8 mouse cellular contexts compared by ENCODE assay signal in the genomic region with DNA sequence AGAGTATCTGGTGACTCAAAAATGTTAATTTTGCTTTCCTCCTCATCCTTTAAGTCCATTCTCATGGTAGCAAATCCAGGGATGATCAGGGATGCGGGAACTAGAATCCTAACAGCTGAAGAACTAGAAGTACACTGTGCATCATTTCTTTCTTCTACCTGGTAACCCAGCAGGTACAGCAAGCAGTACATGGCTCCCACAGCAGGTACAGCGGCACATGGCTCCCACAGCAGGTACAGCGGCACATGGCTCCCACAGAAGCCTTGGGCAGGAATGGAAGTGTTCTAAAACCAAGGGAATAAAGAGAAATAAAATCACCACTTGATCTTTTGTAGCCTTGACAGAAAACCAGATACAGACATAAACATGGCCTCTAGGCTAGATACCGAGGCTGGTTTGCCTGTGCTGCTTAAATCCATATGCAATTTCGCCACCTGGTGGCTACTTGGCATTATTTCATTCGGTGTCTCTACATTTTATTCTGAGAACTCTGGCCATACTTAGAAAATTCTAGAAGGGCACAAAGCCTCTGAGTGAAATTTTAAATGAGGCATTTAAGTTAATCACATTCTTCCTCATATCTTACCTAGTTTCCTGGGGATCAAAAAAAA. TPM values are rescaled to one million over a fixed set of nuclear protein-coding genes. Genes with fewer than 3 reads are reported as not detected.
A peak's percentile ranks its signal among the peaks of the same experiment; 100 is the strongest.
DNase-seq lines count a peak whose midpoint lies in the region; ATAC-seq and TF ChIP-seq lines count a peak whose summit lies in the region.

No protein-coding gene starts in this region.

- 54% methylated on average over 6 of the region's 6 CpGs for WGBS in liver, embryonic 11.5 days
- WGBS in lung, embryonic 14.5 days, result 50% methylated on average over 6 of the region's 6 CpGs

- H3K4me2 ChIP-seq in liver, embryonic 11.5 days, result no peak overlapping the region
- no peak overlapping the region for H3K4me2 ChIP-seq in lung, embryonic 14.5 days

- peak; percentile 52; the same call in 1 of the 2 replicates for TF ChIP-seq CTCF in cortical plate, adult 2 months (IDR thresholded peaks at IDR 0.05; ENCODE audit: extremely low read depth, insufficient read depth, low read length)
- TF ChIP-seq CTCF in lung, embryonic 14.5 days (IDR thresholded peaks at IDR 0.05; ENCODE audit: low read depth), result peak; percentile 67

- H3K4me1 ChIP-seq in liver, embryonic 11.5 days (replicated peaks; ENCODE audit: control insufficient read depth, insufficient read depth, low read length), result no peaks in the 10 kb centered on the region
- no peaks in the 10 kb centered on the region for H3K4me1 ChIP-seq in cortical plate, adult 2 months (ENCODE audit: control insufficient read depth, insufficient read depth, low read length)
- H3K4me1 ChIP-seq in lung, embryonic 14.5 days (ENCODE audit: insufficient read depth), result no peaks in the 10 kb centered on the region

- intact Hi-C loops in gastrocnemius, postnatal 36 days (cut with DNase I), result no loop called here

- H3K27me3 ChIP-seq in liver, embryonic 11.5 days (replicated peaks; ENCODE audit: control insufficient read depth, insufficient read depth, low read length), result no peaks in the 10 kb centered on the region
- no peaks in the 10 kb centered on the region for H3K27me3 ChIP-seq in lung, embryonic 14.5 days (ENCODE audit: insufficient read depth, low read length)

- H3K9ac ChIP-seq in liver, embryonic 11.5 days (ENCODE audit: low read depth, low read length), result no peak overlapping the region
- no peak overlapping the region for H3K9ac ChIP-seq in lung, embryonic 14.5 days

- H3K36me3 ChIP-seq in liver, embryonic 11.5 days (ENCODE audit: control insufficient read depth, insufficient read depth, low read length), result no peaks in the 10 kb centered on the region; the same call in 1 of the 2 replicates
- 0 out of 2 replicates have a peak, but pooled peaks cover 8% of the 10 kb centered on the region for H3K36me3 ChIP-seq in lung, embryonic 14.5 days (ENCODE audit: insufficient read depth)

- no peaks in the 10 kb centered on the region for H3K9me3 ChIP-seq in liver, embryonic 11.5 days (ENCODE audit: control insufficient read depth, low read length)
- no peaks in the 10 kb centered on the region for H3K9me3 ChIP-seq in lung, embryonic 14.5 days (ENCODE audit: low read depth, low read length)

- DNase-seq in liver, result peak; percentile 37
- no peak for DNase-seq in liver, embryonic 11.5 days (ENCODE audit: low spot score)
- peak; percentile 79 for DNase-seq in induced T-regulatory cell, adult 2 months (ENCODE audit: low read depth)
- DNase-seq in lung, embryonic 14.5 days, result peak; percentile 83
- peak; percentile 52 for DNase-seq in retina, adult 2 months (ENCODE audit: low read depth, low spot score)
- DNase-seq in gastrocnemius, postnatal 36 days, result no peak

- no peak overlapping the region for H3K4me3 ChIP-seq in liver, embryonic 11.5 days (ENCODE audit: low read depth, low read length)
- H3K4me3 ChIP-seq in cortical plate, adult 2 months (ENCODE audit: insufficient read depth, low read length), result no peak overlapping the region
- H3K4me3 ChIP-seq in lung, embryonic 14.5 days (ENCODE audit: low read depth, low read length), result no peak overlapping the region

- no peak overlapping the region for H3K27ac ChIP-seq in liver, embryonic 11.5 days (ENCODE audit: low read depth, low read length)
- H3K27ac ChIP-seq in cortical plate, adult 2 months (ENCODE audit: insufficient read depth, low read length), result no peak overlapping the region
- H3K27ac ChIP-seq in lung, embryonic 14.5 days (ENCODE audit: low read depth), result no peak overlapping the region

- no peak for TF ChIP-seq POLR2A in cortical plate, adult 2 months (IDR thresholded peaks at IDR 0.05; ENCODE audit: extremely low read depth, insufficient read depth, low read length)

- no peak for ATAC-seq in liver, embryonic 11.5 days (replicated peaks; ENCODE audit: low FRiP score)
- ATAC-seq in activated CD4-positive, CD25-positive, alpha-beta regulatory T cell, adult 4 months, result peak; percentile 86
- ATAC-seq in lung, embryonic 14.5 days (ENCODE audit: insufficient read depth), result peak; percentile 65; the same call in 1 of the 2 replicates

RNA-seq across cellular contexts. Expression of a gene that starts 22.2 kb away (rescaled TPM):
- polyA plus RNA-seq in liver, embryonic 11.5 days (2014; fragmentation: Nextera tagmentation; extraction: Ambion mirVana), result 2.6 and 3.0 TPM in 2 replicates
- polyA plus RNA-seq in activated CD4-positive, CD25-positive, alpha-beta regulatory T cell, adult 4 months (2017; shearing (Covaris generic)), result 10 to 100 TPM; 37.8 to 42.4 TPM
- polyA plus RNA-seq in cortical plate, adult 2 months (2012; rRNA removed), result 239 and 250 TPM in 2 replicates
- 13.4 and 15.6 TPM in 2 replicates for polyA plus RNA-seq in lung, embryonic 14.5 days (2014; fragmentation: Nextera tagmentation; extraction: Ambion mirVana)
- not detected for total RNA-seq in gastrocnemius, postnatal 36 days (2021)

RNA-seq across cellular contexts. Expression of a gene that starts 22.9 kb away (rescaled TPM):
- polyA plus RNA-seq in liver, embryonic 11.5 days (2014; fragmentation: Nextera tagmentation; extraction: Ambion mirVana), result 3.7 and 5.0 TPM in 2 replicates
- 1 to 10 TPM; 6.2 to 9.6 TPM for polyA plus RNA-seq in activated CD4-positive, CD25-positive, alpha-beta regulatory T cell, adult 4 months (2017; shearing (Covaris generic))
- polyA plus RNA-seq in cortical plate, adult 2 months (2012; rRNA removed), result 20.7 and 21.0 TPM in 2 replicates
- polyA plus RNA-seq in lung, embryonic 14.5 days (2014; fragmentation: Nextera tagmentation; extraction: Ambion mirVana), result 11.1 and 11.4 TPM in 2 replicates
- 1 to 10 TPM; 1.6 to 2.6 TPM for total RNA-seq in gastrocnemius, postnatal 36 days (2021)

RNA-seq across cellular contexts. Expression of a gene that starts 34.2 kb away (rescaled TPM):
- 4.2 and 4.9 TPM in 2 replicates for polyA plus RNA-seq in liver, embryonic 11.5 days (2014; fragmentation: Nextera tagmentation; extraction: Ambion mirVana)
- polyA plus RNA-seq in activated CD4-positive, CD25-positive, alpha-beta regulatory T cell, adult 4 months (2017; shearing (Covaris generic)), result 1 to 10 TPM; 3.3 to 4.4 TPM
- 3.0 and 3.1 TPM in 2 replicates for polyA plus RNA-seq in cortical plate, adult 2 months (2012; rRNA removed)
- polyA plus RNA-seq in lung, embryonic 14.5 days (2014; fragmentation: Nextera tagmentation; extraction: Ambion mirVana), result 14.3 and 14.9 TPM in 2 replicates
- total RNA-seq in gastrocnemius, postnatal 36 days (2021), result 1 to 10 TPM; 3.6 to 4.1 TPM

RNA-seq across cellular contexts. Expression of a gene that starts 38.5 kb away (rescaled TPM):
- polyA plus RNA-seq in liver, embryonic 11.5 days (2014; fragmentation: Nextera tagmentation; extraction: Ambion mirVana), result 6.2 and 8.4 TPM in 2 replicates
- 10 to 100 TPM; 26.6 to 39.7 TPM for polyA plus RNA-seq in activated CD4-positive, CD25-positive, alpha-beta regulatory T cell, adult 4 months (2017; shearing (Covaris generic))
- polyA plus RNA-seq in cortical plate, adult 2 months (2012; rRNA removed), result 11.1 and 12.1 TPM in 2 replicates
- 22.3 and 24.4 TPM in 2 replicates for polyA plus RNA-seq in lung, embryonic 14.5 days (2014; fragmentation: Nextera tagmentation; extraction: Ambion mirVana)
- 1 to 10 TPM; 1.5 to 3.4 TPM for total RNA-seq in gastrocnemius, postnatal 36 days (2021)

RNA-seq across cellular contexts. Expression of a gene that starts 38.5 kb away (rescaled TPM):
- 1.8 and 2.8 TPM in 2 replicates for polyA plus RNA-seq in liver, embryonic 11.5 days (2014; fragmentation: Nextera tagmentation; extraction: Ambion mirVana)
- polyA plus RNA-seq in activated CD4-positive, CD25-positive, alpha-beta regulatory T cell, adult 4 months (2017; shearing (Covaris generic)), result 10 to 100 TPM in 1 of 2 experiments, 1 to 10 TPM in 1; 2.2 to 13.1 TPM
- polyA plus RNA-seq in cortical plate, adult 2 months (2012; rRNA removed), result 6.3 and 6.8 TPM in 2 replicates
- 1.6 and 3.4 TPM in 2 replicates for polyA plus RNA-seq in lung, embryonic 14.5 days (2014; fragmentation: Nextera tagmentation; extraction: Ambion mirVana)
- total RNA-seq in gastrocnemius, postnatal 36 days (2021), result under 1 TPM; 0.46 to 0.59 TPM

Comparison
In these comparisons a context has a peak if more than half of its experiments do, and no peak if none do; other contexts are left out.
1. DNase-seq: peak in liver (single experiment), induced T-regulatory cell, adult 2 months (single experiment), lung, embryonic 14.5 days (single experiment) and retina, adult 2 months (single experiment); none in liver, embryonic 11.5 days (single experiment) and gastrocnemius, postnatal 36 days (0 of 2).